Mouse (Mus musculus) layer of hippocampus, adult 9-11 months (tissue): ENCODE data around the gene Rora.

ENCODE experiments used
- DNase-seq: peaks from one replicate; pipeline ENCODE4 v3.0.0; 2022

The Rora gene

DNA sequence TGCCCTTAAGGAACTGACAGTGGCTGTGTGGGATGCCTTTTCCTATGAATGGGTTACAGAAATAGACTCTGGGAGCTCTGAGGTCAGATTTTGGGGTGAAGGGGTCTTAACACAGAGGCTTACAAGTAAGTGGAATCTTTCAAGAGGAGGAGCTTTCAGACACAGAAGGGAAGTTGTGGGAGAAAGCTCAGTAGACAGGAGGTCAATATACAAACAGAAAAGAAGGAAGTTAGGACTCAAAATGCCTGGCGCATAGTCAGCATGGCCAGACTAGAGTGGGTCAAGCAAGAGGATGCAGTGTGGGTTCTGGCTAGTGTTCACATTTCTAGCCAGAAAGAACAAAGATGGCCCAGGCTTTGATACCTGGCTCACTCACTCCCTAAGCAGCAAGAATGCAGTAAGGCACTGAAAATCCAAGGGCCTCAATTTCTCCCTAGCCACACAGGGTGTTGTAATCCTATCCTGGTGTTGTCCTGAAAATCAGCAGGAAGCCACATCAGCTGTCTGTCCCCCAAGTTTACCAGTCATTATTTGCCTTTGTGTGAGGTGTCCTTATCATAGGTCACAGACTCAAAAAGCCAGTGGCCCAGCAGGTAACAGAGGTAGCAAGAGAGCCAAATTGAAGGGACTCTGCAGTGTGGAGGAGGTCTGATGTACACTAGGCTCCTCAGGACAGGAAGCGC is 456.2 kb downstream of the Rora start:
- DNase-seq: no peak

DNA sequence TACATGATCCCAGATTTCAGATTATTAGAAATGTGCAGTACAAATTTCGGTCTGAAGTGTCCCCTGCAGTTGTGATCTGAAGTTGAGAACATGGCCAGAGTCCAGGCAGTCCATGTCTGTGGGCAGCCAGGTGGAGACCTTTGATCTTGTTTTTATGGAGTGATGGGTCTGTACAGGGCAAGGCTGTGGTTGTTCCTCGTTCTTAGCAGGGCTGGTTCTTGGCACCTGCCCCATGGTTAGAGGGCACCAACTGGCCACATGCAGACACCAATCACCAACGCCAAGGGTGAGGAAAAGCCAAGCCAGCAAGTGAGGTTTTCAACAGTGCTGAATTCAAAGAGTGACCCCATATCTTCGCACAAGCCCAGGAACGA is 456.7 kb downstream of the Rora start:
- no peak for DNase-seq

DNA sequence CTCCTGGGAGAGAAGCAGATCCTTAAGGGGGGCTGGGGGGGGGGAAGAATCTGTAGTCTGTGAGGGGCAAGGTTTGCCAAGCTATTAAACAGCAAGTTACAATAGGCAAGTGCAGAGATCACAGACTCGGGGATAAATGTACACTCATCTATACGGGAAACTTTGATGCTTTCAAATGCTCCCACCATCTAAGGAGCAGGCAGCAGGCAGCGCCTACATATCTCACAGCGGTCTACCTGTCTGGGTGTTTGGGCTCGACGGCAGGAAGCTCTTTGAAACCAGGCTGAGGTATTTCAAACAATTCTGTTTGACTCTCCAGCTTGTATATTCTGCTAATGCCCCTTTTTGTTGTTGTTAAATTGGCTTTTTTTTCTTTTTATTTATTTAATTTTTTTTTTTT is 457.1 kb downstream of the Rora start:
- DNase-seq: no peak

DNA sequence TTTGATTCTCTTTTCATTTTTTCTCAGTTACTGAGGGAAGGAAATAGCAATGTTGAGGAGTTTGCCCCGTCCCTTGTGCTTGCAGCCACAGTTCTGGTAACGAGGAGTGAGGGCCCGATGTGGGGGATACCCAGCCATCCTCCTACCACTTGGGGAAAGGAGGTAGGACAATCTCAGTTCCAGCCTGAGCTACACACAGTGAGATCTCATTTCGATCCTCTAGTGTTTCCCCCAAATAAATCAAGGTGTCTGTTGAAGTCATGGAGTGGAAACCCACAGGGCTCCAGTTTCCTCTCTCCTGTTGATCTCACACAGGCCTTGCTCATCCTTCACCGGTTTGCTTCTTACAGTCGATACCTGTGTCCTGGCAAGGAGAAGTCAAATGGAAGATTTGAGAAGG is 458.0 kb downstream of the Rora start:
- DNase-seq: no peak

DNA sequence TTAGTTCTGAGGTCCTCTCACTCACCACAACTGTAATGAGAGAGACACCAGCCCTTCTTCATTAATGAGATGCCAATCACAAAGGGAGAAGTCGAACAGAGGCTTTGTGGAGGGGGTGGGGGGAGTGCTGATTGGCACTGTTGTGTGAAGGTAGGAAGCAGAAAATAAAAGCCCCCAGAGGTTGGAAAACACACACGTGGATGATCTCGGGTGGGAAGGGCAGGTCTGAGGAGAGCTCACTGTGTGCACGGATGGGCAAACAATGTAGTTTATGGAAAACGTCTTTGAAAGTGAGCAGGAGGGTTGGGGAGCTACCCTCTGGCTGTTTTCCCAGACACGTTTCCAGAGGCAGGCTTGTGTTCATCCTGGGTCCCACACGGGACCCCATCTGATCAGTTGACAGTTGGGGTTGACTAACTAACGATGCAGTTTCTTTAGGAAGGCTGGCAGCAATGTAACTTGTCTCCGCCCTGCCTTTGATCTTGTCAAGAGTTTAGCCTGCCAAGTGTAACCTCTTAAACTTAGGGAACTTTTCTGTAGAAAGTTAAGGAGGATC is 460.9 kb downstream of the Rora start:
- no peak for DNase-seq

DNA sequence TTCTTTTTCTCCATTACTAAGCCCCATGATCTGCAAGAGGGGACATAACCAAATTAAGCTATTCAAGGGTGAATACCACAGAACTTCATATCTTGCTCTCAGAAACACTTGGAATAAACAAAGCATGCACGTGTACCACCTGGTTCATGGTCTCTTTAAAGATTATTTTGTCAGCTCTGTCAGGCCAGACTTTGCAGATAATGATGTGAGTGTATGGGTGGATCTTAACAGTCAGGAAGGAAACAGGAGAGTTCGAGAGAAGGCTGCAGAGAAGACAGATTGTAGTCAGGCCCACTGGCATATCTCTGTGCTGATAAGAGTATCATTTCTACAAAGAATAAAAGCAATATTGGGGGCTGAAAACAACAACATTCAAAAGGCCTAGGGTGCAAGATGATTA is 463.2 kb downstream of the Rora start:
- DNase-seq: no peak

DNA sequence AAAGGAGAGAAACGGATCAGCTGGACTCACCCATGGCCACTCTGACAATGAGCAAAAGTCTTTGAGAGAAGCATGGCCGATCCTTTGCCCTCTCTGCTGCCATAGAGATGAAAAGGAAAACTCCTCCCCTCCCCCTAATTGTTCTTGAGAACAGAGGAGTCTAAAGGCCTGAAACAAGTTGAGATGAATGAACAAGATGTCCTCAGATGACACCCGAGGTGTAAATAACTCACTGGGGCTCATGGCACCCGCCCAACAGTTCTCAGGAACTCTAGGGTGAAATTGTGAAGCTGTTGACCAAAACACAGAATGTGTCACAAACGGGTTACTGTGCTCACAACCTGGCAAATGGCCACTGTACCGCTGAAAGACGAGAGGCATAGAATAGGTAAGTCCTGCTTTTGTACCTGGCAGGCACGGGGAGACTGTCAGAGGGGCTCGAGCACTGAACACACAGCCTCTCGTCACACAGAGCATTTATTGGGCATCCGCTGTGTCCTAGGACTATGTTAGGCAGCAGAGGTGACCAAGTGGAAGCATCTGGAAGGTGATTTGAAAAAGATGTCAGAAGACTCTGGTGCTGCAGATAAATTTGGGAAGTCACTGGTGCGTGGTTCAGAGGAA is 467.6 kb downstream of the Rora start:
- no peak for DNase-seq

DNA sequence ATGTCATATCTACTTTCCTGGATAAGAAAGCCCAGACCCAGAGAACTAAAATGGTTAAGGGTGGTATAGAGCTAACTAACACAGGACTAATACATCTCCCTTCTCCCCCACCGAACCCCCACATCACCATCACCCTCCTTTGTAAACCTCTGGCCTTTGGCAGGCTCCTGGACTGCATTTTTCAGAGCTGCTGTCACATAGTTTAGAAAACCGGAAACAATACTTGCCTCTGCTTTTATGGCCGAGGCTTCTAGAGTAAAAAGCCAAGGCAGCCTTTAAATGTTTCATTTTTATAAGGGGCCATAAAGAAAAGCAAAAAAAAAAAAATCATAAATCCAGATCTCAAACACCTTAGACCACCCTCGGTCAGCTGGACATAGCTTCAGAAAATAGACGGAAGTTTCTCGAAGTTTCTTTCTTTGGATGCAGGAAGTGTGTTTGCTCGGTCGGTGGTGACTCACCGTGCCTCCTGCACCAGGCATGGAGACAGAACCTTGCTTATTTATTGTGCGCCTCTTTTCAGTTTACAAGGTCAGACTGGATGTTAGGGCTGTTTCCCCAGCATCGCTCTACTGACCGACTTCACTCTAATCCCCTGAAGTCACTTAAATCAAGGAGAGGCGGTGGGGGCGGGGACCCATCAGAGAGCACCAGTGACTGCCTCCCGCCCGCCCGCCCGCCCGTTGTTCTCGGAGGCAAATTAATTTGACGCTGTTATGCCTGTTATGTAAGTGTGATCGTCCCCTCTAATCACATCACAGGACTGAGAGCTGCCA is 471.6 kb downstream of the Rora start:
- DNase-seq: peak; percentile 34

DNA sequence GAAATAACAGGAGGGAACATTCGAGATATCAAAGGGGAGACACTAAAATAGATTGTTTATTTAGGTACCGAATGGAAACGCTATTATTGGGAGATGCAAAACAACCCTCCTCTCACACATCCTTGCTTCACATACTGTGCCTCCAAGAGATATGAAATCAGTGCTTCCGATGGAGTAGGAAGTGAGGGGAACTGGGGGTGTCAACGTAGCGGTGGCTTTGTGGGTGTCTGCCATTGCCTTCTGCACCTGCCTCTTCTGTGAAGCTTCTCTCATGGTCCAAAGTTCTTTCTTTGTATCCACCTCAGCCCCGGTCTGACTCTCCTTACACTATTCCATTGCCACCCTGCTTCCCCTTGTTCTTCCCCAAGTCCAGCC is 472.2 kb downstream of the Rora start:
- DNase-seq: no peak

DNA sequence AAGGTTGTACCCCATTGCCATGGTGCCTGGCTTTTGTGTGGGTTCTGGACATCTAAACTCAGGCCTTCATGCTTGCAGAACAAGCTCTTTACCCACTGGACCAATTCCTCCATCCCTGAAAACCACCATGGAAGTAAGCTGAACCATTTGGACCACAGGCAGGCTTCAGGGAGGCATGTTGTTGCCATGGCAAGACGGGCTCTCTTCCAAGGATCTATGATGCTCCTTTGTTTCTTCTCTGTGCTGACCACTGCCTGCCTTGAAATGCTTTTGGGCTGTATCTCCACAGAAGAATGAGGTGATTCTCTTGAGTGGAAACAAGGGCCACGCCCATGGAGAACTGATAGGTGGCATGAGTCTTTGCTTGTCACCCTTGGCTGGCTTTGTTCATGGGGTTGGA is 473.0 kb downstream of the Rora start:
- DNase-seq: no peak

DNA sequence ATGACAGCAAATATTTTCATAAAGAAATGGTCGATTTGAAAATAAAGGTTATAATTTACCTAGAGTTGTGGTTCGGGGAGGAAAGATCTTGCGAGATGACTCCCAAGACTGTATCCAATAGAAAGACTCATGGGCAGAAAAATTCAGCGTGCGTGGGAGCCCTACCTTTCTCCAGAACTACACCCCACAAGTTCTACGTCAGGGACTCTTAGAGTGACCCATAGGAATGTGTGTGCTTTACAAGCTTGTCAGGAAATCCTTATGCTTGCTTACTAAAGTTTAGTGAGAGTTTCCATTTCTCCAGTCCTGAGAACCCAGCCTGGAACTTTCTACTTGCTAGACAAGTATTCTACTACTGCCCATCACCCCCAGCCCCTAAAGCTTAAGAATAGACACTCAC is 474.7 kb downstream of the Rora start:
- DNase-seq: no peak

DNA sequence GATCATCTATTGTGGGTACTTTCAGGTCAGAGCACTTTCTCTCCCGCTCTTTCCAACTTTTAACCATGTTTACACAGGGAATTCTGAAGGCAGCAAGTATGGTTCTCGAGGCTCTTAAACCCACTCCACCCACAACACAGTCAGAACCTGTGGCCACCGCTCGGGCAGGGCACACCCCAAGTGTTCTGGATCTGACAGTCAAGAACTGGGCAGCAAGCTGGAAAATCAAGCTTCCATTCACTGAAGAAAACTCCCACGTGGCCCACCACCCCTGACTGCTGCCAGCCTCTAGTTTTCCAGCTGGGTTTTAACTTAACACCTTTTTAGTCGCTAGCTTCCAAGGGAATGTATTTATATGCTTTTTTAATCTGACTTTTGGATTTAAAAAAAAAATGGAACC is 479.4 kb downstream of the Rora start:
- no peak for DNase-seq

DNA sequence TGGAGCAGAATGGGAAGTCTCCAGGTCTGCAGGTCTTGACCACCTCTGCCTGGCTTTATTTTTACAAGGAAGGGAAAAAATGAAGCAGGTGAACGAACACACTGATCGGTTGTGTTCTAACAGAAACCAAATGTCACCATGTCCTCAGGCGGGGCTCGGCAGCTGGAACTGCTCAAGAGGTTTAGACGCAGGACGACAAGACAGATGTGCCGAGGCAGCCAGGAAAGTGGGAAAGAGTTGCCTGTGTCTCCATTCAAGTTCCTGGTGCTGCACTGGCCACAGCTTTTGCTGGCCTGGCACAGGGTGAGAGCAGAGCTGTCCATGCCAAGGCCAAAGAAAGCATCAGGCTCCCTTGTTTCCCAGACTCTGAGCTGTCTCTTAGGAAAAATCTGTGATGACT is 480.1 kb downstream of the Rora start:
- no peak for DNase-seq

DNA sequence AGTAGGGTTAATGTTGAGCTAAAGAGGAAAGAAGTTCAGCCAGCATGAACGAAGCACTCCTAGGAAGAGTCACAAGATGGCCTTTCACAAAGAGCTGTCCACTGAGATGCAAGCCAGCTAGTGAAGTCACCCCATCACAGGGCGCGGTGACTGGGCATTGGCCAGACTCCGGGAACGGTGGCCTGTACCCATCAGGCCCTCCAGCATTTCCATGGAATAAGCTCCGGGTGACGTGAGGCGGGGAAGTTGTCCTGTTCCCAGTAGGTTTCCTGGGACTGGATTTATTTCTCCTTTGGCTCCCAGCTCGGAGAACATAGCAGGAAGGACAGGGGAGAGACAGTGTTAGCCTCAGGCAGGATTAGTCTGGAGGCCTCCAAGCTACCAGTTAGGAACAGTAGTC is 481.0 kb downstream of the Rora start:
- DNase-seq: no peak

DNA sequence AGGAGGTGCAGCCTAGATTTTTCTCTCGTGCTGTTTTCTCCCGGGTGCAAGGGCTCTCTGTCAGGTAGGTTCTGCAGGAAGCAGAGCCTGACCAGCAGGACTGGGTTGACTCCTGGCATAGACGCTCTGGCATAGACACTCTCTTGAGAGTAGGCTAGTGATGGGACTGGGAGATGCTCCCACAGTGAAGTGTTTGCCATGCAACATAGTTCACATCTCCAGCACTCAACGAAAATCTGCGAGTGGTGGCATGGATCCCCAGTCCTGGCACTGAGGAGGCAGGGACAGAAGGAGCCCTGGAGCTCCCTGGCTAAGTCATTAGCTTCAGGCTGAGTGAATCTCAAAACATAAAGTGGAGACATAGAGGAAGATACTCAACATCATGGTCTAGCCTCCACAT is 483.2 kb downstream of the Rora start:
- DNase-seq: no peak

DNA sequence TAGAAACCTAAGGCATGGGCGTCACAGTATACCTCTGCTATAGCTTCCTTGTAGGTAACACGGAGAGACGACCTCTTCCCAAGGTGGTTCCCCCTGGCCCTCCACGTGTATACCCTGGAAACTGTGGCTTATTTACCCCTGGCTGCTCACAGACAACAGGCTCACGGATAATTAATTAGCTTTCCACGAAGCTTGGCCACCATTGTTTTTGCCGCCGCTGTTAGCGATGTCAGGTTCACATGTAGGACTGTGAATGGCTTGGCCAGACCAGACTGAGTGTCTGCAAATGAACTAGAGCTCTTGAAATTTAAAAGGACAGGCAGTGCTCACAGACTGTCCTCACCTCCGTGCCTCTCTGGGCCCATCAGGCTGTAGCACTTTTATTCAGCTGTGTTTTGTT is 483.8 kb downstream of the Rora start:
- no peak for DNase-seq

DNA sequence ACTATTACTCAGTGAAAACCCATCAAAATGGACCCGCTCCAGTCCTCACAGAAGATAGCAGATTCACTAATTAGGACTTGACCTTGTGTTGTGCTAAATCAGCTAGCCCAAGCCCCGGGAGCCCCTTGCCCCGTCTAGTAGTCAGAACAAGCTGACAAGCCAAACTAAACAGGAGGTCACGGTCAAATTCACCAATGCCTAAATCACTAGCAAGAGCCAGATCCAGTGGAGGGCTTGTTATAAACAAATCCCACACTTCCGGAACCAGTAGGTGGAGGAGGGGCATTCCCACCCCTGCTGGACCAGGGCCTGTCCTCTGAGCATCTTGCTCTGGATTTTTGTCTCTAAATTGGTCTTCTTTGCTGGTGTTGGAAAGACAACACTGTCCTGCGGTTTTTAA is 486.6 kb downstream of the Rora start:
- DNase-seq: no peak

DNA sequence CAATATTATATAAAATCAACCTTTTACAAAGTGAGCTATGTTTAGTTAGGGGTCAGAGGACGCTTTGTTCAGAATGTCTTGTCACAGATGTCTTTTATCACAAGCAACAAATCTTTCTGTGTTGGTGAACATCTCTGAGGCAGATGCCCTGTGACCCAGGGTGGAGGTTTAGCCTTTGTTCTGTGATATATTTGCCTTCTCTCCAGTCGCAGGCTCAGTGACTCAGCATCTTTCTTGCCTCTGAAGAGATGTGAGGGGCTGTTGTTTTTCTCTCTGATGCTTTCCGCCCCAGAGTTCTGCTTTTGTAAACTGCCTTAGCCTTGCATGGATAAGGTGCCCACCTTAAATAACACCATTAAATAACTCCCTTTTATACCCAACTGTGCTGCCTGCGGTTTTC is 488.3 kb downstream of the Rora start:
- no peak for DNase-seq

DNA sequence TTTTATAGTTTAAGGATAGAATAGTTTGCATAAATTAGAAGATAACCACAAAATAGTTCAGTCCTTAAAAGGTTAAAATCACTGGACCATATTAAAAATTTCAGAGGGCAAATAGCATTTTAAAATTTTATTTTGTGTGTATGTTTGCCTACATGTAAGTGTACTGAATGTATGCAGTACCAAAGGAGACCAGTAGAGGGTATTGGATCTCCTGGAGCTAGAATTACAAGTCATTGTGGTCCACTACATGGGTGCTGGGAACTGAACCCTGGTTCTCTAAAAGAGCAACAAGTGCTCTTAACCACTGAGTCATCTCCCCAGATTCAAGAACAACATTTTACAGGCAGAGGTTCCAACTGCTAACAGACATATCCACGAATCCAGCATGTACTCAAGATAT is 493.4 kb downstream of the Rora start:
- no peak for DNase-seq

DNA sequence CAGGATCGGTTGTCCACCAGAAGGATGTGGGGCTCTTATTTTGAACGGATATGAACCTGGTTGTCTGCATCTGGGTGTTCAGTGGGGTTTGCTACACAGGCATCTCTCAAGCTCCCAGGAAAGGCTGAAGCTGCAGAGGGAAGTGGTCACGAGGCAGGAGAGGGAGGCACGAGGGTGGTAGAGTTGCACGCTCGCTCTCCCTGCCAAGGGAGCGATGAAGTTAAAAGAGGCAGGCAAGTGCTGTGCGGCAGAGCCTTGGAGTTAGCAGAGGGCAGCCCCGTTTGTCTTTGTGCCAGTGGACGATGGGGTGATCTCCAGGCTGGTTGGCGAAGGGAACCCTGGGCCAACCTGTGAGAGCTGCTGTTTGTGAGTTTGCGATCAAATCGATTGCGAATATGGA is 496.6 kb downstream of the Rora start:
- no peak for DNase-seq

DNA sequence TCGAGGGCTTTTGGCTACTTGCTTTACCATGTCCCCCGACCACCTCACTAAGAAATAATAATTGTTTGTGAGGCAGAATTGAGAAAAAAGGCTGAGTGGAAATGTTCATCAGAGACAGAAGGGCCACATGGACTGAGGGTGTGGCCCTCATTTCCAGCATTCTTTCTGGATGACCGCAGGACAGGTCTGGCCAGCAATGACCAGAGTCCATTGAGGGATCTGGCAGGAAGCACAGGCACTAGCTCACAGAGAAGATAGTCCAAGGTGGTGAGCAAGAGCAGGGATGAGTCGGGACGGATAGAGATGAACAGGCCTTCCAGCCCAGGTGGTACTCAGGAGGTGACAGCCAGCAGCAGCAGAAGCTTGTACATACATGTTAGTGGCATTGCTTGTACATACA is 501.1 kb downstream of the Rora start:
- DNase-seq: no peak

DNA sequence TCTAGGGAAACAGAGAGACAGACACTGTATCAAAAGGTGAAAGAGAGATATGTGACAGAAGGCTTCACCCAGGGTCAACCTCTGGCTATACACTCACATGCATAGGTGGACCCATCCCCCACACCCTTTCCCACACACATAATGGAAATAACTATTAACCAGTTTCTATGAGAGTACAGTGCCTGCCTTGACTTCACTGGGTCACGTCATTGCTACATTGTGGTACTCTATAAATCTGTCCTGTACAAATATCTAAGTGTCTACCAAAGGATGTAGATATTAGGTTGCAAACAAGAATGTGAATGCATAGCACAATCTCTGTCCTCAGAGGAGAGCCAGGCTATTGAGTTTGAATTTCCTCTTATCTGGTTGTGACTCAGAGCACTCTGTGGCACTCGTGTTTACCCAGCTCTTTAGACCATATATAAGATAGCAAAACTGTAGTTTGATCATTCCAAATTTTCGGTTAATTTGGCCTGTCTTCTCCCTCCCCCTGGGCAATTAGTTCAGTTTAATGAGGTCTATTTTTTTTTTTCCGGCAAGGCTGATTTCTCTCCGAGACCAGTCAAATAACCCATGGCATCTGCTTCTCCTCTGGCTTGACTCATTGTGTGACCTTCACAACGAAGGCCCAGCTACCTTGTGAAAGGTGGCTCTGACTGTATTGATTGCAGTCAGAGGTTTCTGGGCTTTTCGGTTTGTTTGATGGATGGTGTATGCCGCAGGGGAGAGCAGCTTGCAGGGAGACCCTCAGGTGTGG is 502.4 kb downstream of the Rora start:
- DNase-seq: no peak

DNA sequence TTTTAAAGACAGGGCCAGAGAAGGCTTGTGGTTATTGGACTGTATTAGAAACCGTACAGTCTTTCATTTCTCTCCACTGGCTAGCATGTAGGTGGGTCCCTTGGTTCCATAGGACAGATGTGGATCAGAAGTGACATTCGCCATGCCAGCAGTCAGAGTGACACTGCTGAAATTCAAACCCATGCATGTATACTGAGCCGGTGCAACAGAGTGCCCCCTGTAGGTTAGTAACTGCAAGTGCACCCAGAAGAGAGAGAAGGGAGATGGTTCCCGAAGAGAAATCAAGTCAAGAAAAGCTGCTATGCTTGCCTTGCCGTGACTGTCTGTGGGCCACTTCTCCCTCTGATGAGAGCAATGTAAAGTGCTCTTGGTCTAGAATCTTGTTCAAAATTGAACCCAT is 507.2 kb downstream of the Rora start:
- no peak for DNase-seq

DNA sequence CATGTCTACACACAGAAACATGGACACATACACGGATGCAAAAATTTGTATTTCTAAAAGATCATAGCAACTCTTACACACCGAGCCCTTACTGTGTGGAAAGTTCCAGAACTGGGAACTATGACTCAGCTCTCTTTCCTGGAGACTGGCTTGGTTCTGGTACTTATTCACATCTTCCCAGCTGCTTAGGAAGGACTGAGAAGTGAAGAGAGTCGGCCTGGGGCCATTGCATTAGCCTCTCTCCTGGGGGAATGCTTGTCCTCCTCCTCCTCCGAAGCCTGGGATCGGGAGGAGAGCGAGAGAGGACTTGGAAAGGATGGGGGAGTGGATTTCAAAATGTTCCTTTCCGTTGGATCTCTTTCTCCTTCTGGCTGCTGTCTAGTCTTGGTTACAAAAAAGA is 511.1 kb downstream of the Rora start:
- no peak for DNase-seq
